Mouse (Mus musculus) embryonic fibroblast, embryonic 13.5 days (primary cell): ENCODE measurements around the gene B3gnt6.

Experiments used
- CTCF ChIP-seq: IDR thresholded peaks from 2 replicates; pipeline ENCODE4 v1.5.1; 2011; ENCODE audit warnings: mild to moderate bottlenecking, control low read depth, low read length, moderate library complexity, borderline replicate concordance; ENCODE audit not compliant: insufficient read depth
- POLR2A ChIP-seq: IDR thresholded peaks from 2 replicates; pipeline ENCODE4 v1.6.1; 2011; ENCODE audit warnings: low read depth, mild to moderate bottlenecking, control low read depth, low read length, moderate library complexity

DNA sequence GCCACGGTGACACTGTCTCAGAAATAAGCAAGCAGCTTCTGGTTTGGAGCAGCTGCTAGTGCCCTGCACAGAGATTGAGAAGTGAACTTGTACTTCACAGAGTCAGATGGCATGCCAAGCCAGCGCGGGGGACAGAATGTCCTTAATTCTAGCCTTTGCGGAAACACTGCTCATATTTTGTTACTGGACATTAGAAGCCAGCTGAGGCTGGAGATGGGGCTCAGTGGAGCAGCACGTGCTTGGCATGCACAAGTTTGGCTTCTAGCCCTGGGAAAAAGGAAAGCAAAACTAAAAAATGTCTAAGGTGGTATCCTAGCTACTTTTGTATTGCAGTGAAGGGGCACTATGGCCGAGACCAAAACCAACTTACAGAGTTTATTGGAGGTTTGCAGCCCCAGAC lies 14.0 kb downstream of the B3gnt6 start:
- TF ChIP-seq POLR2A: no peak
- no peak for TF ChIP-seq CTCF
